Mouse (Mus musculus): ENCODE data around the gene Macf1.
A peak's percentile ranks its signal among the peaks of the same experiment; 100 is the strongest.

The Macf1 gene

DNA sequence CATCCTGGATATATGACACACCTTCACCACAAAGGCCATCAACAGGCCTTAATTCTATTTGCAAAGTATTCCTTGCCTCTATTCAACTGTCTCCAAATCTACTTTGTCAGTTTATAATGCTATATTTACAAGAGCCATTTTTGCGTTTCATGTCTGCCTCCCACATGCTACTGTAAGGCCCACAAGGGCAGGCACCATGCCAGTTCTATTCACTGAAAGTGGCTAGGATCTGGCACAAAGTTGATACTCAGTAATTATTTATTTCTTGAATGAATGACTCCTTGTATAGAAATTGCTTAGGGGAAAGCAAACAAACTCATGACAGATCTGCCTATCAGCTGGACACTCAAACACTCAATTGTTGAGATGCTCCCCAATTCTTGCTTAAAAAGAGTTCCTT lies 280.1 kb downstream of the Macf1 start:
- no peak for DNase-seq (ENCODE audit: low spot score)

DNA sequence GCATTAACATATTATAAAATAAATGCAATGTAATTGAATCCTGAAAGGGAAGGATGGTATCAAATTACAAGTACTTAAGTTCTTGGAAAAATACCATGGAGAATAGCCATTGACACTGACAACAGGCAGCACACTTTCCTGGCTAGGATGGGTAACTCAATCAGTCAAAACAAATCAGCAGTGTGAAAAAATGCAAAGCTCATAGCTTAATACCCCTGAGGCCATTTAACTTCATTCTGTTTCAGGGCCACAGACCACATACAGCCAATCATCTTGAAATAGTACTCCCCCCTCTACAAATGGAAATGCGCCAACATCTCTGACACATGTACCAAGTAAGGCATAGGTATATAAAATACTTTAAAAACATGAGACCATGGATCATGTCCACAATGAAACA lies 281.9 kb downstream of the Macf1 start:
- DNase-seq (ENCODE audit: low spot score) = no peak

- no peak for DNase-seq (ENCODE audit: low spot score)
Observed at GRCm38 (mm10) chr4:123401265-123401664, 282.9 kb downstream of the Macf1 start.

DNA sequence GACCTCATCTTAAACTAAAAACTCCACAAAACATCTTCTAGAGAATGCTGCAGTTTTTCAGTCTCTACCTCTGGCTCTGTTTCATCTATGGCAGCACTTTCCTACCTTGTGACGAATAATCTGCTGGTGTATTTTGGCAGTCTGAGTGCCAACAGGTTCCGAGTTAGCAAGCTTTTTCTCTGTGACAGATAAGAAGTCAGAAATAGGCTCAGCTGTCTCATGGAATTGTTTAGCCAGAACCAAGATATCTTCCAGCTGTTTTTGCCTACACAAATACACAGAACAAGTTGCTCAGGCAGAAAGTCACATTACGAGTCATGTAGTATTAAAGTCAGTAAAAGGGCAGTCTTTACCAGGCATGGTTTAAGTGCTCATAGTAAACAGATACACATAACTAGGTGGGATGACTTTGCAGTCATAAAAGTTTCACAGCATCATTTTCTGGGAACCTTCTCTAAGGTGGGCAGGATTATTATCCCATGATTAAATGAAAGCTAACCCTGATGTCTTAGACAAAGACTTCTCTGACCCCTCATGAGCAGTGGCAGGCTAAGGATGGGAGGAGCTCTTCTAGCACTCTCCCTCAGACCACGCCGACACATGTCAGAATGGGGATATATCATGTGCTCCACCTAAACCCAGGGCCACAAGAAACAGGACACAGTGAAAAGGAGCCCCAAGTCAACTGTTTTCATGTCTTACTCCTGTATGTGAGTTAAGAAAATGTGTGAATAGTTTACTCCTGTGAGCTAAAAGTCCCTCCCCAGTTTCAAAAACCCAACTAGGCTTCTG lies 286.3 kb downstream of the Macf1 start:
- DNase-seq (ENCODE audit: low spot score) = no peak

GRCm38 (mm10) chr4:123397049-123397448 lies 287.1 kb downstream of the Macf1 start:
- DNase-seq (ENCODE audit: low spot score) = no peak

DNA sequence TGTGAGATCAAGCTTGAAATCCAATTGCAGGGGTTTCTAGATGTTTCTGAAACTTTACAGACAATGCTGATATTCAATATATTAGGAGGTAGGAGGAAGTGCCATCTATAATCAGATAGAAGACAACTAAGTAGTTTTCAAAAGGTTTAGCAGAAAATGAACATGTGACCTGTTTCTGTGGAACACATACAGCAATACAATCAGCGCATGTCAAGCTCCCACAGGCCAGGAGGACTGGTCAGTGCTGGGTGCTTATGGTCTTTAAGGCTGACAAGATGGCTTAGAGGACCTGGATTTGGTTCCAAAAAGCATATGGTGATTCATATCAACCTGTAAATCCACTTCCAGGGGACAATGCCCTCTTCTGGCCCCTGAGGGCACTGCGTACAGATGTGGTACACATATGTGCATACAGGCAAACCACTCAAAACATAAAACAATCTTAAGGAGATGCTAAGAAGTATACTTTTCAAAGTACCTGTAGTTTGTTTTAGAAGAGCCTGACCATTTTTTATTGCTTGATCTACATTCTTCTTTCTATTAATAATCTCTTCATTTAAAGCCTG lies 288.6 kb downstream of the Macf1 start:
- no peak for DNase-seq (ENCODE audit: low spot score)

DNA sequence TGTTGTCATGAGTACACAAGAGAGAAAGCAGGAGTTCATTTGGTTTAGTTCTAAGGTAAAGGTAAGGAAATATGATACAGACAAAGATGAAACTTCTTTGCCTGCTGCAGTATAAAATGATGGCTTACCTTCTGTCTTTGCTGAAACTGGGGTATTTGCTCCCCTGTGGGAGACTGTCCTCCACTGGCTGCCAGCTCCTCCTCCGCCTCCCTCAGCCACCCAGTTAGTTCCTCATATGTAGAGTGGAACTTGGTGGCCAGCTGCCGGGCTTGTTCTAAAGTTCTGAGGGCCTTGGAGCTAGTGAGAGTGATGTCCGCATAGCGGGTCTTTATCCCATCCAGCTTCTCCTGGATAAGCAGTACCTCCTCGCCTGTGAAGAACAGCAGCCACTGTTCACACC lies 289.3 kb downstream of the Macf1 start:
- no peak for DNase-seq (ENCODE audit: low spot score)

GRCm38 (mm10) chr4:123394269-123394668 lies 289.9 kb downstream of the Macf1 start:
- DNase-seq (ENCODE audit: low spot score) = no peak

DNA sequence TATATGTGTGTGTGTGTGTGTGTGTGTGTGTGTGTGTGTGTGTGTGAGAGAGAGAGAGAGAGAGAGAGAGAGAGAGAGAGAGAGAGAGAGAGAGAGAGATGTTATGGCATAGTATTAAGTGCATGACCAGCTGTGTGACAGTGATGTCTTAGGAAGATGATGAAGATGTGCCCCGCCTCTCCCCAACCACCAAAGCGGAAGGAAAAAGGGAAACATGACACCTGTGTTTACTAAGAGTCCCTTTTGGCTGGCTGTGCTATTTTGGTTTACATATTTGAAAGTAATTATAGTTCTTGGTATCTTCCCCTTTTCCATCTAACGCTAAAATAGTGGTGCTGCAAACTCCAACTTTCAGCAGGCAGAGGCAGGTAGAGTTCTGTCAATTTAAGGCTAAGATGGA lies 291.2 kb downstream of the Macf1 start:
- DNase-seq (ENCODE audit: low spot score) = no peak

DNA sequence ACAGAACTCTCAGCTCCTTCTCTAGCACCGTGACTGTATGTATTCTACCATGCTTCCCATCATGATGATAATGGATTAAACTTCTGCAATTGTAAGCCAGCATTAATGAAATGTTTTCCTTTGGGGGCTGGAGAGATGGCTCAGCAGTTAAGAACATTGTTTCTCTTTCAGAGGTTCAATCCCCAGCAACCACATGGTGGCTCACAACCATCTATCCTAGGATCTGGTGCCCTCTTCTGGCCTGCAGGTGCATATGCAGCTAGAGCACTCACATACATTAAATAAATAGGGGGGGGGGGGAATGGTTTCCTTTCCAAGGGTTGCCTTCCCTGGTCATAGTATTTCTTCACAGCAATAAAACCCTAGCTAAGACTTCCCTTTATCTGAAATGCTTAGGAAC lies 292.0 kb downstream of the Macf1 start:
- DNase-seq (ENCODE audit: low spot score) = peak; percentile 36

DNA sequence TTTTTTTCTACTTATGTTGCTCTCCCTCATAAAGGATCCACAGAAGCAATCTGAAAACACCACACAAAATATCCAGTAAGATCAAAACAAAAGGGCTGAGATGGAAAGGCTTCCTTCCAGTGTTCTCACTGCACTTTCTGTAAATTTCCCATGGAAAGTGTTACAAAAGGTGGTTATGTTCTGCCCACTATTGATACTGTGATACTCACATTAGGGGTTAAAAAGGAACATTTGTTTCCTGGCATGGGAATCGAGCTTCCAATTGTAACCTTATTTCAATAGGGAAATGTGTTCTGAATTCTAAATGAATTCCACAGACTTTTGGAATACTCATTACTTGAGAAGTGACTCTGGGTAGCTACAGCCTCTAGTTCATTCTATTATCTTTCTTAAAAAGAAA lies 299.1 kb downstream of the Macf1 start:
- no peak for DNase-seq (ENCODE audit: low spot score)

- no peak for DNase-seq (ENCODE audit: low spot score)
Observed at GRCm38 (mm10) chr4:123383173-123383572, 301.0 kb downstream of the Macf1 start.

DNA sequence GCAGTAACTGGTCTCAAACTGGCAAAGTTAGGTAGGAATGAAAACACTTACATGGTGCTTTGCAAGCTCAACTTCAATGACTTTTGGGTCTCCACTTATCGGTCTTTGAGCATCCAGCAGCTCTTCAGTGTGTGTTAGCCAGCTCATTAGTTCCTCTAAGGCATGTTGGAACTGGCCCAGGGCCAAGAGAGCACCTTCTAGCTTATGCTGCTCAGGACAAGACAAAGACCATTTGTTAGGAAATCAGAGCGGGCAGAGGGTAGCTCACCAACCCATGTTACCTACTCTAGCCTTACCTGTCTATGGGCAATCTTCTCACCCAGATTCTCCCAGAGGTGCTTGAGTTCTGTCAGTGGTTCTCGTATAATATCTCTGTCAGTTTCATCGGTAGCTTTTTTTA lies 302.1 kb downstream of the Macf1 start:
- no peak for DNase-seq (ENCODE audit: low spot score)

DNA sequence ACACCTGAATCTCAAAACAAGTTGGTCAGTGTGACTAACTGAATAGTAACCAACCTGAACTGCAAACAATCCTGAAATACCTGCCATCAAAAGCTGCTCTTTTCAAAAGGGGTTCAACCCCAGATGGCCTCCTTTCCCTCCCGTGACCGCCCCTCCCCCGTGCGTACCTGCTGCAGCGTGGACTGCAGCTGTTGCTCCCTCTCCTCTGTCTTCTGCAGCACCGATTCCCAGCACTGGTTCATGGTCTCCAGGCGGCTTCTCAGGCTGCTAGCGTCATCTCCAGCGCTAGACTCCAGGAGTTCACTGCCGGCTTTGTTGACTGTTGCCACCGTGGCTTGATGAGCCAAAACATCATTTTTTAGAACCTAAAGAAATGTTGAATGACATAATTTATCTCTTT lies 302.6 kb downstream of the Macf1 start:
- DNase-seq (ENCODE audit: low spot score) = no peak

DNA sequence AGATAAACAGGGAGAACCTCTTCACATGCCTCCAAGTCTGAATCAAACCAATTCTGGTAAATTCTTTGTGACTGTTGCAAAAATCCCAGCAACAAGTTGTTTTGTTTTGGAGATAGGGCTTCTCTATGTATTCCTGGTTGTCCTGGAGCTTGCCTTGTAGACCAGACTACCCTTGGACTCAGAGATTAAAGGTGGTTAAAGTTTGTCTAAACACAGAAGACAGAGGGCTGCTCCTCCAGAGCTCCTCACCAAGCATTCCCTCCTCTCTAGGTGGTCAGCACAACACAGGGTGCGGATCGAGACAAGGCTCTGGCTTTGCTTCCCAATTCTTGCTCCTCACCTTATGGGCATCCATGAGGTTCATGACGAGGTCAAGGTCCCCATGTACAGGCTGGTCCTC lies 308.1 kb downstream of the Macf1 start:
- no peak for DNase-seq (ENCODE audit: low spot score)

GRCm38 (mm10) chr4:123374316-123375008 lies 309.7 kb downstream of the Macf1 start:
- no peak for DNase-seq (ENCODE audit: low spot score)

GRCm38 (mm10) chr4:123363555-123363954 lies 320.6 kb downstream of the Macf1 start:
- no peak for DNase-seq (ENCODE audit: low spot score)

- no peak for DNase-seq (ENCODE audit: low spot score)
Observed at GRCm38 (mm10) chr4:123360771-123361170, 323.4 kb downstream of the Macf1 start.

DNA sequence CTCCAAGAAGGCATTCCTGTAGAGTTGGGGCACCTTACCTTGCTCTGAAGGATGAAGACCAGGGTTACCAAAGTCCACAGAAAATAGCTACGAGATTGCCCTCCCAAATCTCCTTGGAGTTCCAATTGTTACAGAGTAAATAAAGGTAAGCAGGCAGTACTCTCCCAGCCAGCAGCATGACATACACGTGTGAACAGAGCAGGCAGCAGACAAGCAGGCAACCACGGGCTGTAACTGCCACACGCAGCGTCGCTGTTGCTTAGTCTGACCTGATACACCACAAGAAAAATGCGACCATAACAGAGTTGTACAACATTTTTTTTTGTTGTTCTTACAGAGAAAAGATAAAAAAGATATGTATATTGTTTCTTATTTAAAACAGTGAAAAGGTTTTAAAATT lies 325.5 kb downstream of the Macf1 start:
- DNase-seq (ENCODE audit: low spot score) = no peak

GRCm38 (mm10) chr4:123355941-123356340 lies 328.2 kb downstream of the Macf1 start:
- no peak for DNase-seq (ENCODE audit: low spot score)

DNA sequence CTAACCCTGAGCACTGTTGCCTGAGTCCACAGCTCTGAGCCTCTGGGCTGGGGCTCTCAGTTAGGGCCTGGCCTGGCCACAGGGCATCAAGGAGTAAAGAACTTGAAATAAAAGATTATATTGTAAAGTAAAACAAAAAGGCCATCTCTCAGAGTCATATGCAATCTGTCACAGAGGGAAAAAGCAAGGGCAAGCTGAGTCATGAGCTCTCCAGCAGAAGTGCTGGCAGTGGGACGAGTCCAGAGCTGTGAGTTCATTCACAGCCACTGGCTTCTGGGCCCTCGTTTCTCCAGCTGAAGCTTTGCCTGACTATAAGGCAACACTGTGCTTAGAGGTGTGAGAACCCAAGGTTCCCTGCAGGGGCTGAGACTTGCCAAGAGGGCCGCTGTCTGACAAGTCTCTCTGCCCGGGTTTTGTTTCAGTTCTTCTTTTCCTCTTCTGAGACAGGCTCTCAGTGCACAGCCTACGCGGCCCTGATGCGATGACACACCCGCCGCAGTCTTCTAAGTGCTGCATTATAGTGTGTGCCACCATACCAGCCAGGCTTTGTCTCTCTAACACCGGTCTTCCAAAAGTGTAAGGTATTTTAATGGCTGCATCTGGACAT lies 330.8 kb downstream of the Macf1 start:
- no peak for DNase-seq (ENCODE audit: low spot score)

GRCm38 (mm10) chr4:123343471-123343789 lies 340.7 kb downstream of the Macf1 start:
- no peak for DNase-seq (ENCODE audit: low spot score)
